ENCODE assay signal across 17 mouse cellular contexts in genomic region chr17:42374881-42375280, GRCm38 (mm10). TPM values are rescaled to one million over a fixed set of nuclear protein-coding genes. Genes with fewer than 3 reads are reported as not detected.
"Had no signal": no experiment of that assay in that cellular context is flagged by ENCODE, and none has a peak within 500 bp of the region (broad histone marks: within the 10 kb centered on the region; RNA-seq: fewer than 3 reads in every experiment).

No protein-coding gene starts in this region.

- DNase-seq: lung, adult 2 months; lung, postnatal 14 days; lung, postnatal 36 days; right cerebral cortex, postnatal 14 days; thymus, adult 2 months; thymus, postnatal 25 days; thymus, postnatal 4 days had no signal

- H3K4me3 ChIP-seq: lung, embryonic 15.5 days; megakaryocyte, embryonic 14.5 days; midbrain, embryonic 13.5 days; midbrain, embryonic 15.5 days; neural tube, embryonic 12.5 days; stomach, embryonic 15.5 days had no signal

- H3K27ac ChIP-seq: lung, embryonic 15.5 days; macrophage; midbrain, embryonic 13.5 days; midbrain, embryonic 15.5 days; neural tube, embryonic 12.5 days; stomach, embryonic 15.5 days; stomach, postnatal 0 days had no signal

RNA-seq across cellular contexts. Expression of gene Ptchd4, which starts 59.1 kb away (rescaled TPM):
- total RNA-seq: monocyte, adult 5-6 weeks; neutrophil, adult 5-6 weeks had no signal
